Mouse (Mus musculus): ENCODE measurements around the gene Fnbp1. TPM values are rescaled to one million over a fixed set of nuclear protein-coding genes. Genes with fewer than 3 reads are reported as not detected.

The Fnbp1 gene
- polyA plus RNA-seq, 1 experiment from 2014 or later: 31.1 TPM

DNA sequence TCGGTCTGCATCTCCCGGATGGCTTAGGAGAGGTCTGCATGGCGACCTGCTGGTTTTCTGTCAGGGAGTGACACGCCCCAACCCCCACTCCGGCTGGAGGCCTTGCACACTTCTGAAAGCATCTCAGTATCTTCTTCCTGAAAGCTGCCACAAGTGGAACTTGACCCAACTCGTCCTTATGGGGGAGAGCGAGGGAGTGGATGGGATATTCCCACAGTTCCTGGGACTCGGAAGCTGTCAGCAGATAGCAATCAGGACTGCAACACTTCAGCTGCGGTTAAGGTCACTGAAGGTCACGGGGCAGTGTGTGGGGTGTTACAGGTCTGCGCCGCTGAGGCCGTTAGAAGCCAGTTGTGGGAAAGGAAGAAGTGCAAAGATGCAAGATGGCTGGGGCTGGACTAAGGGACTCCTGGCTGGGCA is 6.3 kb downstream of the Fnbp1 start:
- Histone ChIP-seq H3K9ac (ENCODE audit: low read length) (no peak overlapping the region), H3K4me1 (replicated peaks; ENCODE audit: control insufficient read depth, insufficient read depth, low read length) (peaks cover 32% of the 10 kb centered on the region), H3K4me2 (ENCODE audit: low read length) (no peak overlapping the region), H3K27me3 (replicated peaks; ENCODE audit: control insufficient read depth, insufficient read depth, low read length) (no peaks in the 10 kb centered on the region), H3K9me3 (ENCODE audit: control insufficient read depth, low read length) (no peaks in the 10 kb centered on the region), H3K27ac (ENCODE audit: low read depth) (no peak overlapping the region), H3K36me3 (ENCODE audit: control insufficient read depth, insufficient read depth, low read length) (no peaks in the 10 kb centered on the region), H3K4me3 (ENCODE audit: low read depth, low read length) (no peak overlapping the region)
- no peak for DNase-seq (ENCODE audit: low spot score)
- 45% methylated on average over 13 of the region's 13 CpGs for WGBS
- no peak for ATAC-seq (replicated peaks; ENCODE audit: low FRiP score, low TSS enrichment, low read depth)

DNA sequence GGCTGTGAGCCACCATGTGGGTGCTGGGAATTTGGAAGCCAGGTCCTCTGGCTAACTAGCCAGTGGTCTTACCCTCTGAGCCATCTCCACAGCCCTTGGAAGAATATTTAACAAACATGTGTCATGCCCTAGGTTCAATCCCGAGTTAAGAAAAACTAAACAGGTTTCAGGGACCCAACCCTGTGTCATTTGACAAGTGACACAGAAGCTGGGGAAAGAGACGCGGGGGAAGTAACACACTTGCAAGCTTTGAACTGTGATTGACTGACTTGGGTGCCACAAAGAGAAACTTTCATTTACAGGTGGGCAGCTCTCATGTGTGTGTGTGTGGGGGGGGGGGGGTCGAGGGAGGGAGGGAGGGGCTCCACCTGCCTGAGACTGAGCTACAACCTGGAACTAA is 7.8 kb downstream of the Fnbp1 start:
- Histone ChIP-seq H3K9ac (ENCODE audit: low read length) (no peak overlapping the region), H3K27me3 (replicated peaks; ENCODE audit: control insufficient read depth, insufficient read depth, low read length) (no peaks in the 10 kb centered on the region), H3K27ac (ENCODE audit: low read depth) (no peak overlapping the region), H3K4me3 (ENCODE audit: low read depth, low read length) (no peak overlapping the region), H3K4me2 (ENCODE audit: low read length) (no peak overlapping the region), H3K4me1 (replicated peaks; ENCODE audit: control insufficient read depth, insufficient read depth, low read length) (peaks cover 35% of the 10 kb centered on the region), H3K36me3 (ENCODE audit: control insufficient read depth, insufficient read depth, low read length) (no peaks in the 10 kb centered on the region), H3K9me3 (ENCODE audit: control insufficient read depth, low read length) (no peaks in the 10 kb centered on the region)
- ATAC-seq (replicated peaks; ENCODE audit: low FRiP score, low TSS enrichment, low read depth): no peak
- WGBS: 79% methylated on average over 3 of the region's 4 CpGs
- no peak for DNase-seq (ENCODE audit: low spot score)

GRCm38 (mm10) chr2:31132682-31133081 is 9.1 kb downstream of the Fnbp1 start:
- ATAC-seq (replicated peaks; ENCODE audit: low FRiP score, low TSS enrichment, low read depth): no peak

DNA sequence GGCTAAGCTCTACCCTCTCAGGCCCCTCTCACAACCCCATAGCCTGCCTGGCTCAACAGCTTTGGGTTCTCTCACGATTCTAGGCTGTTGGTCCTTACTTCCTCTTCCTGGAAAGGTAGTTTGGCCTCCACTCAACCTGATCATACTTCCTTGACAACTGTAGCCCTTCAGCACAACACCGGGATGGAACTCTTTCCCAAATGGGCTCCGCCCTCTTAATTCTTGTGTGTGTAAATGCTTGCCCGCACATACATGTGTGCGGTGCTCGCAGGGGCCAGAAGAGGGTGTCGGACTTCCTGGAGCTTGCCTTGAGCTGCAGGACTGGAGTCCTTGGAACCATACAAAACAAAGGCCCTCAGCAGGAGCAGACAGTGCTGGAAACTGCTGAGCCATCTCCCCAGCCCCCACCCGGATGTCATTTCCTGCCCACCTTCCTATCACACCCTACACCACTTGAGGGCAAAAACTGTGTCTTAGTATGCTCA is 11.0 kb downstream of the Fnbp1 start:
- Histone ChIP-seq H3K4me3 (ENCODE audit: low read depth, low read length) (no peak overlapping the region), H3K27me3 (replicated peaks; ENCODE audit: control insufficient read depth, insufficient read depth, low read length) (no peaks in the 10 kb centered on the region), H3K9ac (ENCODE audit: low read length) (no peak overlapping the region), H3K9me3 (ENCODE audit: control insufficient read depth, low read length) (no peaks in the 10 kb centered on the region), H3K4me2 (ENCODE audit: low read length) (no peak overlapping the region), H3K4me1 (replicated peaks; ENCODE audit: control insufficient read depth, insufficient read depth, low read length) (peaks cover 60% of the 10 kb centered on the region), H3K27ac (ENCODE audit: low read depth) (peak overlapping the region; percentile 6), H3K36me3 (ENCODE audit: control insufficient read depth, insufficient read depth, low read length) (no peaks in the 10 kb centered on the region)
- ATAC-seq (replicated peaks; ENCODE audit: low FRiP score, low TSS enrichment, low read depth): no peak
- WGBS: 57% methylated on average over 8 of the region's 8 CpGs
- no peak for DNase-seq (ENCODE audit: low spot score)

More at GRCm38 (mm10) chr2:31132682-31133081, 9.1 kb downstream of the Fnbp1 start:
- no peak for DNase-seq (ENCODE audit: low spot score)
- Histone ChIP-seq H3K4me1 (replicated peaks; ENCODE audit: control insufficient read depth, insufficient read depth, low read length) (peaks cover 43% of the 10 kb centered on the region), H3K27me3 (replicated peaks; ENCODE audit: control insufficient read depth, insufficient read depth, low read length) (no peaks in the 10 kb centered on the region), H3K9me3 (ENCODE audit: control insufficient read depth, low read length) (no peaks in the 10 kb centered on the region), H3K9ac (ENCODE audit: low read length) (no peak overlapping the region), H3K4me3 (ENCODE audit: low read depth, low read length) (no peak overlapping the region), H3K4me2 (ENCODE audit: low read length) (no peak overlapping the region), H3K27ac (ENCODE audit: low read depth) (peak overlapping the region; percentile 38; the same call in 1 of the 2 replicates), H3K36me3 (ENCODE audit: control insufficient read depth, insufficient read depth, low read length) (no peaks in the 10 kb centered on the region)
- 51% methylated on average over 8 of the region's 8 CpGs for WGBS

DNA sequence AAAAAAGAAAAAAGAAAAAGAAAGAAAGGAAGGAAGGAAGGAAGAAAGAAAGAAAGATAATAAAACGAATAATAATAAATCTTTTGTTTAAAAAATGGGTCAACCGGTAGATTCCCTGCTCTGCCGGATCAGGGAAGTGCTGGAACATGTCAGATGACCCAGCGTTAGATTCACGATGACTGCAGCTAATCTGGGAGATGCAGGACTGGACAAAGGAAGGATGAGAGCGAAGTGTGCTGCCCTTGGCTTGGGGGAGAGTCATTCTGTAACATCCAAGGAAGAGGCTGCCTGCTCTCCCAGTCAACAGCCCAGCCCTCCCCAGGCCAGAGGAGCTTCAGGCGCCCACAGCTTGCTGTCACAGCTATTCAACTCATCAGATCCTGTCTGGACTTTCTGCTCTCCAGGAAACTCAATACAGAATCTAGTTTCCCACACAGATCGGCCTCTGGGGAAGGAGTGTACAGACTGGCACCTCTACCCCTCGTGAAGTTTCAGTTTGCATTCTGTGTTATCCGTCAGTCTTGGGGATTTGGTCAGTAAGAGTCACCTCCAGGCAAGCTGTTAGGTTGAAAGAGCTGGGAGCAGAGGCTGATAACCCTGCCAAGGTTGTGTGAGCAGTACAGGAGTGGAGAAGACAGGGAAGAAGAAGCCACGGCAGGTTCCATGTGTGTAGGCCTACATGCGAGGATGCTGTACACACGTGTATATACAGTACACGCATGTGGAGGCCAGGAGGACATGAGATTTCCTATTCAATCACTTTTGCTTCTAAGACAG is 11.9 kb downstream of the Fnbp1 start:
- no peak overlapping the region for H3K9ac ChIP-seq (ENCODE audit: low read length)
- ATAC-seq (replicated peaks; ENCODE audit: low FRiP score, low TSS enrichment, low read depth) (no peak), DNase-seq (ENCODE audit: low spot score) (no peak)
- no peak overlapping the region for H3K27ac ChIP-seq (ENCODE audit: low read depth)
- WGBS: 66% methylated on average over 14 of the region's 14 CpGs
- no peaks in the 10 kb centered on the region for H3K9me3 ChIP-seq (ENCODE audit: control insufficient read depth, low read length)
- peaks cover 60% of the 10 kb centered on the region for H3K4me1 ChIP-seq (replicated peaks; ENCODE audit: control insufficient read depth, insufficient read depth, low read length)
- H3K36me3 ChIP-seq (ENCODE audit: control insufficient read depth, insufficient read depth, low read length): no peaks in the 10 kb centered on the region
- no peak overlapping the region for H3K4me3 ChIP-seq (ENCODE audit: low read depth, low read length)
- H3K27me3 ChIP-seq (replicated peaks; ENCODE audit: control insufficient read depth, insufficient read depth, low read length): no peaks in the 10 kb centered on the region
- H3K4me2 ChIP-seq (ENCODE audit: low read length): no peak overlapping the region

- Histone ChIP-seq H3K27me3 (replicated peaks; ENCODE audit: control insufficient read depth, insufficient read depth, low read length) (no peaks in the 10 kb centered on the region), H3K9me3 (ENCODE audit: control insufficient read depth, low read length) (no peaks in the 10 kb centered on the region), H3K36me3 (ENCODE audit: control insufficient read depth, insufficient read depth, low read length) (no peaks in the 10 kb centered on the region), H3K4me1 (replicated peaks; ENCODE audit: control insufficient read depth, insufficient read depth, low read length) (peaks cover 57% of the 10 kb centered on the region), H3K9ac (ENCODE audit: low read length) (no peak overlapping the region), H3K27ac (ENCODE audit: low read depth) (no peak overlapping the region), H3K4me2 (ENCODE audit: low read length) (no peak overlapping the region), H3K4me3 (ENCODE audit: low read depth, low read length) (no peak overlapping the region)
- WGBS: 67% methylated on average over 4 of the region's 4 CpGs
- DNase-seq (ENCODE audit: low spot score) (no peak), ATAC-seq (replicated peaks; ENCODE audit: low FRiP score, low TSS enrichment, low read depth) (no peak)
Observed at GRCm38 (mm10) chr2:31127899-31128298, 13.9 kb downstream of the Fnbp1 start.

DNA sequence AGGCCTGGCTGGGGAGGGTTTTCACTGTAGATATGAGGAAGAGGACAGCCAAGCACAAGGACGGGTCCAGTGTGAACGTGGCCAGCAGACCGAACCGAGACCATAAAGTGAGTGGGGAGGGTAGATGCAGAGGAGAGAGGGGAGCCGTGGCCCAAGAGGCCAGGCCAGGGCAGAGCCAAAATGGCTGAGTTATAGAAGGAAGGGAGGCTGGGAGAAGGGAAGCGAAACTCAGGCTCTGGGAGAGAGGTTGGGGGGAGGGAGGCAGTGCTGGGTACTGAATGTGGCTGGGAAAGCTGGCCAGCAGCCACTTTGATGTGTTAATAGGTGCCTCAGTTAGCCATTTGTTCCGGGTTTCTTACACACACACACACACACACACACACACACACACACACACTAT is 14.6 kb downstream of the Fnbp1 start:
- ATAC-seq (replicated peaks; ENCODE audit: low FRiP score, low TSS enrichment, low read depth): no peak
- peak overlapping the region; percentile 22; the same call in 1 of the 2 replicates for H3K27ac ChIP-seq (ENCODE audit: low read depth)

DNA sequence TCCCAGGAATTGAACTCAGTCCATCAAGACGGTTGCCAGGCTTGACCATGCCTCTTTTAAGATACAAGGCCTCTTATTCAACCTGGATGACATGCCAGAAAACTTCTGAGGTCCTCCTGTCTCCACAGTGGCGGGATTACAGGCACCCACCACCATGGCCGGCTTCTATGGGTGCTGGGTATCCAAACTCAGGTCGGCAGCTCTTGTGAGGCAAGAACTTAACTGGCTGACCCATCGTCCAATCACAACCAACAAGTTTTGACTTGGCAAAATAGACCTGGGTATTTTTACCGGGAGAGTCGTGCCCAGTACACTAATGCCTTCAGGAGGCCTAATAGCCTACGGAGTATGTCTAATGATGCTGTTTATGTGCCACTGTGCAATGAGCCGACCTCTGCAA is 15.8 kb downstream of the Fnbp1 start:
- ATAC-seq (replicated peaks; ENCODE audit: low FRiP score, low TSS enrichment, low read depth): no peak
- no peak overlapping the region for H3K27ac ChIP-seq (ENCODE audit: low read depth)
- H3K36me3 ChIP-seq (ENCODE audit: control insufficient read depth, insufficient read depth, low read length): no peaks in the 10 kb centered on the region
- WGBS: 91% methylated on average over 9 of the region's 9 CpGs
- no peak overlapping the region for H3K9ac ChIP-seq (ENCODE audit: low read length)
- no peak overlapping the region for H3K4me3 ChIP-seq (ENCODE audit: low read depth, low read length)
- H3K4me2 ChIP-seq (ENCODE audit: low read length): no peak overlapping the region
- DNase-seq (ENCODE audit: low spot score): no peak
- no peaks in the 10 kb centered on the region for H3K9me3 ChIP-seq (ENCODE audit: control insufficient read depth, low read length)
- H3K4me1 ChIP-seq (replicated peaks; ENCODE audit: control insufficient read depth, insufficient read depth, low read length): peaks cover 38% of the 10 kb centered on the region
- H3K27me3 ChIP-seq (replicated peaks; ENCODE audit: control insufficient read depth, insufficient read depth, low read length): no peaks in the 10 kb centered on the region

More for the DNA sequence above, 14.6 kb downstream of the Fnbp1 start:
- Histone ChIP-seq H3K9me3 (ENCODE audit: control insufficient read depth, low read length) (no peaks in the 10 kb centered on the region), H3K9ac (ENCODE audit: low read length) (no peak overlapping the region), H3K4me1 (replicated peaks; ENCODE audit: control insufficient read depth, insufficient read depth, low read length) (peaks cover 50% of the 10 kb centered on the region), H3K4me3 (ENCODE audit: low read depth, low read length) (no peak overlapping the region), H3K36me3 (ENCODE audit: control insufficient read depth, insufficient read depth, low read length) (no peaks in the 10 kb centered on the region), H3K4me2 (ENCODE audit: low read length) (peak overlapping the region; percentile 22; the same call in 1 of the 2 replicates), H3K27me3 (replicated peaks; ENCODE audit: control insufficient read depth, insufficient read depth, low read length) (no peaks in the 10 kb centered on the region)
- no peak for DNase-seq (ENCODE audit: low spot score)
- WGBS: 46% methylated on average over 7 of the region's 7 CpGs

GRCm38 (mm10) chr2:31125156-31125555 is 16.7 kb downstream of the Fnbp1 start:
- Histone ChIP-seq H3K4me3 (ENCODE audit: low read depth, low read length) (no peak overlapping the region), H3K27ac (ENCODE audit: low read depth) (peak overlapping the region; percentile 33; the same call in 1 of the 2 replicates)
- WGBS: 54% methylated on average over 7 of the region's 7 CpGs

More at GRCm38 (mm10) chr2:31125156-31125555, 16.7 kb downstream of the Fnbp1 start:
- DNase-seq (ENCODE audit: low spot score): no peak
- no peak overlapping the region for H3K9ac ChIP-seq (ENCODE audit: low read length)
- H3K27me3 ChIP-seq (replicated peaks; ENCODE audit: control insufficient read depth, insufficient read depth, low read length): no peaks in the 10 kb centered on the region
- no peak for ATAC-seq (replicated peaks; ENCODE audit: low FRiP score, low TSS enrichment, low read depth)
- no peak overlapping the region; the same call in 1 of the 2 replicates for H3K4me2 ChIP-seq (ENCODE audit: low read length)
- no peaks in the 10 kb centered on the region for H3K9me3 ChIP-seq (ENCODE audit: control insufficient read depth, low read length)
- no peaks in the 10 kb centered on the region for H3K36me3 ChIP-seq (ENCODE audit: control insufficient read depth, insufficient read depth, low read length)
- H3K4me1 ChIP-seq (replicated peaks; ENCODE audit: control insufficient read depth, insufficient read depth, low read length): peaks cover 29% of the 10 kb centered on the region

Data from intestine, embryonic 14.5 days (tissue).